Mouse (Mus musculus) liver, embryonic 14.5 days (tissue): ENCODE measurements around the gene Rplp2.

Experiments
- CTCF ChIP-seq: IDR thresholded peaks from 2 replicates; pipeline ENCODE4 v1.5.1; 2016; ENCODE audit warnings: antibody characterized with exemption, low read depth, control low read depth
- EP300 ChIP-seq: IDR thresholded peaks from 2 replicates; pipeline ENCODE4 v1.6.1; 2016; ENCODE audit warnings: antibody characterized with exemption, low read depth

GRCm38 (mm10) chr7:141466045-141466394 lies 18.9 kb downstream of the Rplp2 start:
- TF ChIP-seq EP300 (no peak), CTCF (no peak)
